Mouse (Mus musculus) myocyte (in vitro differentiated cells): ENCODE measurements around the gene Trmt61a.

Source experiments
- CEBPB ChIP-seq: IDR thresholded peaks from 2 replicates; pipeline ENCODE4 v1.6.1; 2011; ENCODE audit warnings: mild to moderate bottlenecking, moderate library complexity; ENCODE audit not compliant: poor library complexity, insufficient read depth, severe bottlenecking
- E2F4 ChIP-seq: IDR thresholded peaks from one replicate; pipeline ENCODE4 v1.6.1; 2011; ENCODE audit warnings: mild to moderate bottlenecking, control low read depth, moderate library complexity; ENCODE audit not compliant: insufficient read depth
- MAX ChIP-seq: IDR thresholded peaks from one replicate; pipeline ENCODE4 v1.6.1; 2011; ENCODE audit warnings: low read depth, mild to moderate bottlenecking, control low read depth
- MYOD1 ChIP-seq, 3 experiments: IDR thresholded peaks; one replicate each; pipeline ENCODE4 v1.6.1; 2011; ENCODE audit warnings: control low read depth in 2 of 3, low read depth in 2 of 3, mild to moderate bottlenecking in 2 of 3, moderate library complexity in 1 of 3; ENCODE audit not compliant: insufficient read length in 2 of 3, control insufficient read depth in 1 of 3
- MYOG ChIP-seq, 3 experiments: IDR thresholded peaks; one replicate each; pipeline ENCODE4 v1.6.1; 2011; ENCODE audit warnings: control low read depth in 2 of 3, low read depth in 2 of 3, mild to moderate bottlenecking in 2 of 3; ENCODE audit not compliant: insufficient read length in 2 of 3, control insufficient read depth in 1 of 3, insufficient read depth in 1 of 3
- POLR2A ChIP-seq: IDR thresholded peaks from one replicate; pipeline ENCODE4 v1.6.1; 2011; ENCODE audit warnings: low read depth, mild to moderate bottlenecking, control low read depth, moderate library complexity; ENCODE audit not compliant: insufficient read length
- POLR2AphosphoS2 ChIP-seq: IDR thresholded peaks from one replicate; pipeline ENCODE4 v1.6.1; 2011; ENCODE audit warnings: low read depth, control low read depth; ENCODE audit not compliant: insufficient read length
- REST ChIP-seq: IDR thresholded peaks from one replicate; pipeline ENCODE4 v1.6.1; 2011; ENCODE audit warnings: mild to moderate bottlenecking, control low read depth, moderate library complexity; ENCODE audit not compliant: insufficient read depth, insufficient read length
- SRF ChIP-seq: IDR thresholded peaks from one replicate; pipeline ENCODE4 v1.6.1; 2011; ENCODE audit warnings: low read depth; ENCODE audit not compliant: control insufficient read depth, insufficient read length
- TCF12 ChIP-seq: IDR thresholded peaks from one replicate; pipeline ENCODE4 v1.6.1; 2011; ENCODE audit warnings: mild to moderate bottlenecking, control low read depth; ENCODE audit not compliant: poor library complexity, insufficient read depth, severe bottlenecking
- TCF3 ChIP-seq: IDR thresholded peaks from one replicate; pipeline ENCODE4 v1.6.1; 2011; ENCODE audit warnings: low read depth, control low read depth; ENCODE audit not compliant: insufficient read length
- USF1 ChIP-seq: IDR thresholded peaks from one replicate; pipeline ENCODE4 v1.6.1; 2011; ENCODE audit warnings: low read depth, mild to moderate bottlenecking, control low read depth, moderate library complexity

DNA sequence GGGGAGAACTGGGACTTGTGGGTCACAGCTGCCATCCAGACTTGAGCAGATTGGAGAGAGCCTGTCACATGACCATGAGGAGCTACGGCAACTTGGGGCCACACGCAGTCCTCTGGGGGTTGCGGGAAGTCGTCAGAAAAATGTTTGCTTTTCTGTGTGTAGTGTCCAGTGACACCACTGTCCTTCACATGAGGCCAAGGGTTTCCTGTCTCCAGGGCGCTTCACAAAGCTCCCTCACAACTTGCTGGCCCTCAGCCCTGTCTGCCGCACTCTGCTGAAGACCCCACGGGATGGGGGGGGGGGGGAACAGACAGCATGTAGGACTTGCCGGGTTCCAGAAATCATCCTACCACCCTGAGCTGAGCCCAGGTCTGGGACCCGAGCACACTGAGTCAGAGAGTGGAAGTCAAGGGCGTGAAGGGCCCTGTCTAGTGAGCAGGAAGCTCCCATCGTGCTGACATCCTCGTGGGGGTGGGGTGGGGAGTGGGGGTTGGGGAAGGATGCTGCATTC is 16.4 kb downstream of the Trmt61a start:
- TF ChIP-seq USF1 (no peak), POLR2A (no peak), POLR2AphosphoS2 (no peak), MAX (no peak), E2F4 (no peak), MYOD1 (IDR thresholded peaks at IDR 0.05; ENCODE audit: control insufficient read depth in 1 of 3, insufficient read length in 2 of 3, low read depth in 2 of 3) (no peak), TCF3 (no peak), TCF12 (no peak), MYOG (IDR thresholded peaks at IDR 0.05; ENCODE audit: control insufficient read depth in 1 of 3, insufficient read depth in 1 of 3, insufficient read length in 2 of 3, low read depth in 2 of 3) (no peak), SRF (no peak), CEBPB (no peak), REST (no peak)
